Mouse (Mus musculus) mesoderm, embryonic 11.5 days (tissue): ENCODE results near the gene Rgs4.

Experiments used
- DNase-seq: peaks from one replicate; pipeline ENCODE4 v3.0.0-alpha.2; 2012; ENCODE audit warnings: low read depth, low spot score

Rgs4 gene

GRCm38 (mm10) chr1:169747473-169747872 lies at the start of gene Rgs4:
Gene Rgs4, minus strand, starts transcription at chr1:169747642.
- DNase-seq, result peak; percentile 71

- DNase-seq, result no peak
These were observed 45.0 kb upstream of the Rgs4 start for GRCm38 (mm10) chr1:169792437-169792836.

GRCm38 (mm10) chr1:169785981-169786380 lies 38.5 kb upstream of the Rgs4 start:
- no peak for DNase-seq

DNA sequence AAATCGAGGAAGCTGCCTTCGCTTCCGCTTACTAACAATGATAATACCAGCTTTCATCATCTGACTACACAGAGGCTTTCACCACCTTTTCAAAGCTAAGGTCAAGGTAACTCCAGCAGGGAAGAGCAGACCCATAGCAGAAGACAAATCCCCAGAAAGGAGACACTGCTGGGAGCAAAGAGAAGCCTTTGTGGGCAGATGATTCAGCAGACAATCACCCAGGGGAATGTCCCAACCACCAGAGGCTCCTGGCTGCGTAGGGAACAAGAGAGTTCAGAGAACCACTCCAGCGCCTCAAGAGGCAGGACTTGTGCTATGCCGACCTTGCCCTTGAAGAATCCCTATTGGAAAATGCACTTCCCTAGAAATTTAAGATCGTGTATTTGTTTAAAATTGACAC lies 29.1 kb upstream of the Rgs4 start:
- DNase-seq, result no peak

- no peak for DNase-seq
These were observed 17.1 kb upstream of the Rgs4 start for GRCm38 (mm10) chr1:169764619-169764955.

- DNase-seq, result no peak
These were observed 16.6 kb upstream of the Rgs4 start for GRCm38 (mm10) chr1:169763858-169764618.

DNA sequence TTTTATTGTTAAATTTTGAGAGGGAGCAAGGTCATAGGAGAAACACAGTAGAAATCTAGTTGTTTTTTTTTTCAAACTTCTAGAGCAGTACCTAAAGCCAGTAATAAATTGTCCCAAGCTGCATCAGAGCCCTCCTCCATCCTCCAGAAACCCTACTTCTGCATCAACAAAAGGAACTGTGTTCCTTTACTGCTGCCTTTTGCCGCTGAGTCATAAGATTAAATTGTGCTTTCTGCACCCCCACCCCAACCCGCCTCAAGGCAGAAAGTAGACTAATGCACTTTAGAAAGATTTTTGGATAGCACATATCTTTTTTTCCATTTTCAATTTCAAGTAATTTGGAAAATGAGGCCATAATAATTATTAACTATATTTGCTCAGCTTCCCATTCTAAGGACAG lies 15.1 kb upstream of the Rgs4 start:
- no peak for DNase-seq

GRCm38 (mm10) chr1:169756532-169756931 lies 9.1 kb upstream of the Rgs4 start:
- no peak for DNase-seq

DNA sequence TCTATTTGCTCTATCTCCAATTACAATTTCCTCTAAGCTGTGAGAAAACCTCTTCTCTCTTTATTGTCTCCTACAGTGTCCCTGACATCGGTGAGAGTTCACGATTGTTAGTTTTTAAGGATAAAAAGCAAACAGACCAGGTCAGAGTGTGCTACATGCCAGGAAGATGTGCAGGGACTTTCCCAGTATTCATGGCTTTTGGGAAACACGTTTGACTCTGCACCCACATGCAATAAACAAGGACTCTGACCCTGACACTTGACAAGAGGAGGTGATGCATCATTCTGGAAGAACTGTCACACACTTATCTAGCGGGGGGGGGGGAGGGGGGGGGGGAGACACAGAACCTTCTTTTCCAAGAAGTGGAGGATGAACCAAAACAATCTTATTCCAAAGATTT lies 5.0 kb upstream of the Rgs4 start:
- no peak for DNase-seq

DNA sequence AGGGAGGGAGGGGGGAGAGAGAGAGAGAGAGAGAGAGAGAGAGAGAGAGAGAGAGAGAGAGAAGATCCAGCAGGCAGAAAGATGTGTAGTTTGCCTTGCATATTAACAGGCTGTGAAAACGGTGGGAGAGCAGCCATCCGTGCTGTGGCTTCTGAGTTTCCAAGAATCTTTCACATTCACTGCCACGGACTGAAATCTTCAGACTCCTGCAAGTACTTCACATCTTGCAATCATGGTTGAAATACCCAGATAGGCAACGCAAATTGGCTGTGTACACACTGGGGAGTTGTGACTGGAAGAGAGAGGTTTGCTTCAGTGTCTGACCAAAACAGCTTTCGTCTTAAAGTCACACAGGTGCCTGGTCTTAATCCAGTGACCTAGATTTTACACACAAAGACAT lies 997 bp upstream of the Rgs4 start:
- no peak for DNase-seq

GRCm38 (mm10) chr1:169747902-169748301 lies 460 bp upstream of the Rgs4 start:
- DNase-seq, result no peak

DNA sequence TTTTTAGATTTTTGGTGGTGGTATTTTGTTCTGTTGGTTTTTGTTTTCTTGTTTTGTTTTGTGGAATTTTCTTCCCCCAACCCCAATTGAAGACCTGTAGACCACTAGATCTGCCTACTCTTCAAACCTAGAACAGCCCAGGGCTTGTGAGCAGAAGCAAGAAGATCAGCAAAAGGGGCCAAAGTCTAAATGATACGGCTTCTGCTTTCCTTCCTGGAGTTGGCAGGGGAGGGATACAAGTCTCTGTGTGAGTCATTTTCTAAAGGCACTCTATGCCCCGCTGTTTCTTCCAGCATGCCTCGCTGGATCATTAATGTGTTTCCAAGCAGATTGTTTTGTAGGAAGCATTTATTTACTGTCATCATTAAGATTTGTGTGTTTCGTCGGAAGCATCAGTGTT lies 6.3 kb downstream of the Rgs4 start:
- DNase-seq, result no peak

DNA sequence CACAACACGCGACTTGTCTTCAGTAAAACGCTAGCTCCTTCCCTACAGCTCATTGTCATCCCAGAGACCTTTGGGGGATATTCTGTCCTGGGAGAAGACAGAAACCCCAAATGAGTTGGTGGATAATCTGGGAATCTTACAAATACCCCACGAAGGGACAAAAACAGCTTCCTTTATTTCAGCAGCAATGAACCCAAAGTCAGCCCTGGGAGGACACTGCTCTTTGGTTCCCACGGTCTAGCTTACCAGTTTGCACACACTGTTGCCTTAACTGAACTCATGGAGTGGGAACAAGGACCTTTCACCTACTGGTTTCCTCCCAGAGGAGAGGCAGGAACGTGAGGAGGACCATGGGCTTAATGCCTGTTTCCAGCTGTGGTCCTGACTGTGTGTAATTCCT lies 10.2 kb downstream of the Rgs4 start:
- no peak for DNase-seq

- DNase-seq, result no peak
These were observed 11.3 kb downstream of the Rgs4 start for GRCm38 (mm10) chr1:169736139-169736538.

DNA sequence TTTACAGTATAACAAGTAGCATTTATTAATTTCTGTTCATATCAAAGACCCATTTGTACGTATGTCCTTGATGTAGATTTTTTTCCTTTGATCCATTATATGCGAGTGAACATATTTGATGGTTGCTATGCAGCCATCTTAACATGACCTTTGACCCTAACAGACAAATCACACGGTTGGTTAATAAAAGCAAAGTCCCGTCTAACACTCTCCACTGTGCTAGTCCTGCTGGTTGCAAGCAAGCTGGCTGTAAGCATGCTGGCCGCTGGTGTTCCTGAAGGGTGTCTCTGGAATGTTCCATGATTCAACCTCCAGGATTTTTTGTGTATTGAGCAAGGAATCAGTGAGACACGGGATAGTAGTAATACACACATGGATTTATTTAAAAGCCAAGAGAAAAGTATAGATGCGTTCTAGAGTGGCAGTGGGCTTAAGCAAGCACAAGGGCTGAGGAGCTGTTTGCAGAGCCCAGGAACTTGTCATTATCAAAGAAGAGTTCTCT lies 16.8 kb downstream of the Rgs4 start:
- DNase-seq, result peak; percentile 19

- no peak for DNase-seq
These were observed 21.1 kb downstream of the Rgs4 start for GRCm38 (mm10) chr1:169726319-169726718.

DNA sequence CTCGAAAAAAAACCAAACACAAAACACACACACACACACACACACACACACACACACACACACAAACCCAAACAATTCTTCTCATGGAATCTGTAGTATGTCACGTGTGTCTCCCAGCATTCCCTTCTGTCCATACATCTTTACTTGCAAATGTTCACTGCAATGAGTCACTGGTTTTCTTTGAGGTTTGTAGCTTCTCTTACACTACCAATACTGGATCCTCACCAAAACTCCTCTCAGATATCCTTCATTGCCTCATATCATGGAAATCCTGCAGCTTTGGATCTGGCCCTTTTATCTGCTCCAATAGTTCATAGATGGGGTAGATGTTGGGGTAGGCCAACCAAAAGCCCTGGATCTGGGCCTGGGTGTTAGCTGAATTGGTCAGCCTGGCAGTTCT lies 25.6 kb downstream of the Rgs4 start:
- no peak for DNase-seq

- DNase-seq, result no peak
These were observed 42.9 kb downstream of the Rgs4 start for GRCm38 (mm10) chr1:169704395-169705087.

GRCm38 (mm10) chr1:169699184-169699583 lies 48.3 kb downstream of the Rgs4 start:
- no peak for DNase-seq

- DNase-seq, result no peak
These were observed 50.2 kb downstream of the Rgs4 start for GRCm38 (mm10) chr1:169697236-169697635.

GRCm38 (mm10) chr1:169695356-169695755 lies 52.1 kb downstream of the Rgs4 start:
- no peak for DNase-seq

- DNase-seq, result no peak
These were observed 53.9 kb downstream of the Rgs4 start for GRCm38 (mm10) chr1:169693537-169693936.

GRCm38 (mm10) chr1:169693040-169693439 lies 54.4 kb downstream of the Rgs4 start:
- DNase-seq, result no peak
